Mouse (Mus musculus): ENCODE measurements around the gene Mrtfb.

The Mrtfb gene

GRCm38 (mm10) chr16:13255855-13256635 lies at the start of gene Mrtfb:
TSS of gene Mrtfb (plus strand) at chr16:13256481.
- in situ Hi-C loops (cut with MboI, MseI), result loop anchor here (10.0 kb wide), 1 partner anchor 649 kb away; the partner anchor contains the start of genes Mpv17l and Pdxdc1

GRCm38 (mm10) chr16:13207649-13208048 lies 48.6 kb upstream of the Mrtfb start:
- in situ Hi-C loops (cut with MboI, MseI), result no loop called here

- in situ Hi-C loops (cut with MboI, MseI), result no loop called here
These were observed 48.2 kb upstream of the Mrtfb start for GRCm38 (mm10) chr16:13208087-13208486.

GRCm38 (mm10) chr16:13212781-13213180 lies 43.5 kb upstream of the Mrtfb start:
- in situ Hi-C loops (cut with MboI, MseI), result no loop called here

- in situ Hi-C loops (cut with MboI, MseI), result no loop called here
These were observed 39.9 kb upstream of the Mrtfb start for GRCm38 (mm10) chr16:13216116-13216952.

GRCm38 (mm10) chr16:13217951-13218350 lies 38.3 kb upstream of the Mrtfb start:
- in situ Hi-C loops (cut with MboI, MseI), result no loop called here

GRCm38 (mm10) chr16:13221475-13221874 lies 34.8 kb upstream of the Mrtfb start:
- in situ Hi-C loops (cut with MboI, MseI), result no loop called here

- in situ Hi-C loops (cut with MboI, MseI), result no loop called here
These were observed 24.2 kb upstream of the Mrtfb start for GRCm38 (mm10) chr16:13232043-13232442.

- in situ Hi-C loops (cut with MboI, MseI), result no loop called here
These were observed 23.1 kb upstream of the Mrtfb start for GRCm38 (mm10) chr16:13232912-13233802.

- in situ Hi-C loops (cut with MboI, MseI), result loop anchor here (5.0 kb wide), 1 partner anchor 82 kb away; no protein-coding TSS in a partner anchor
These were observed 17.2 kb upstream of the Mrtfb start for GRCm38 (mm10) chr16:13239039-13239438.

- in situ Hi-C loops (cut with MboI, MseI), result loop anchor here (5.0 kb wide), 1 partner anchor 82 kb away; no protein-coding TSS in a partner anchor
These were observed 16.7 kb upstream of the Mrtfb start for GRCm38 (mm10) chr16:13239544-13239943.

GRCm38 (mm10) chr16:13240326-13240725 lies 16.0 kb upstream of the Mrtfb start:
- in situ Hi-C loops (cut with MboI, MseI), result no loop called here

GRCm38 (mm10) chr16:13245658-13246057 lies 10.6 kb upstream of the Mrtfb start:
- in situ Hi-C loops (cut with MboI, MseI), result no loop called here

GRCm38 (mm10) chr16:13246855-13247254 lies 9.4 kb upstream of the Mrtfb start:
- in situ Hi-C loops (cut with MboI, MseI), result no loop called here

GRCm38 (mm10) chr16:13250061-13250460 lies 6.2 kb upstream of the Mrtfb start:
- in situ Hi-C loops (cut with MboI, MseI), result loop anchor here (10.0 kb wide), 1 partner anchor 655 kb away; the partner anchor contains the start of genes Mpv17l and Pdxdc1

GRCm38 (mm10) chr16:13256667-13257527 lies 616 bp downstream of the Mrtfb start:
- in situ Hi-C loops (cut with MboI, MseI), result loop anchor here (10.0 kb wide), 1 partner anchor 648 kb away; the partner anchor contains the start of genes Mpv17l and Pdxdc1

- in situ Hi-C loops (cut with MboI, MseI), result loop anchor here (10.0 kb wide), 1 partner anchor 647 kb away; the partner anchor contains the start of genes Mpv17l and Pdxdc1
These were observed 1.2 kb downstream of the Mrtfb start for GRCm38 (mm10) chr16:13257528-13257835.

- in situ Hi-C loops (cut with MboI, MseI), result loop anchor here (10.0 kb wide), 1 partner anchor 646 kb away; the partner anchor contains the start of genes Mpv17l and Pdxdc1
These were observed 2.7 kb downstream of the Mrtfb start for GRCm38 (mm10) chr16:13259026-13259425.

GRCm38 (mm10) chr16:13266312-13266711 lies 10.0 kb downstream of the Mrtfb start:
- in situ Hi-C loops (cut with MboI, MseI), result no loop called here

- in situ Hi-C loops (cut with MboI, MseI), result no loop called here
These were observed 11.1 kb downstream of the Mrtfb start for GRCm38 (mm10) chr16:13267350-13267904.

Data from regulatory T cell (primary cell).